Comparison of ENCODE assay signal across 8 mouse cellular contexts in the genomic region with DNA sequence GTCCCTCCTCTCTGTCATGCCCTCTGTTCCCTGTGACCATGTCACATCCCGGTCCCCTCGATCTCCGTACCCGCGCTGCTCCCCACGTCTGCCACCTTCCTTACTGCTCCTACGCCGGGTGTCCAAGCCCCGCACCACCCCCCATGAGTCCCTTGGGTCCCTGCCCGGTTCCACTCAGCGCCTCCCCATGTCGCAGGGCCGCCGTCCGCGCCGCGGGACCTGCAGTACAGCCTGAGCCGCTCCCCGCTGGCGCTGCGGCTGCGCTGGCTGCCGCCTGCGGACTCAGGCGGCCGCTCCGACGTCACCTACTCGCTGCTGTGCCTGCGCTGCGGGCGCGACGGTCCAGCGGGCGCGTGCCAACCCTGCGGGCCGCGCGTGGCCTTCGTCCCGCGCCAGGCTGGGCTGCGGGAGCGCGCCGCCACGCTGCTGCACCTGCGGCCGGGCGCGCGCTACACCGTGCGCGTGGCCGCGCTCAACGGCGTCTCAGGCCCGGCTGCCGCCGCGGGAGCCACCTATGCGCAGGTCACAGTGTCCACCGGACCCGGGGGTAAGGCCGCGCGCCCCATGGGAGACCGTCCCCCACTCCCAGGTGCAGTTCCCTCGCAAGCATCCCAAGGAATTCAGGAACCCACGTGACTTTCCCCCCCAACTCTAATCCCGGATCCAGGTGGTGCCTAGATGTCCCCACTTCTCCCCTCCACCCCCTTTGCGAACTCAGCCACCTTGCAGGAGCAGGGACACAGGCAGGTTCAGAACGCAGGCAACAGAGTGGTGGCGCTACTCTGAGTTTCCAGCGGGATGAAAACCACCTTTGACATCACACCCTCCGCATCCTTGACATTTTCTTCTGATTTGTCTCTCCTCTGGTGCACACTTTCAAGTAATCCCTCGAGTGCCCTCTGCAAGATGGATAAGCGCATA. TPM values are rescaled to one million over a fixed set of nuclear protein-coding genes. Genes with fewer than 3 reads are reported as not detected.
DNase-seq lines count a peak whose midpoint lies in the region; ATAC-seq and TF ChIP-seq lines count a peak whose summit lies in the region.

No protein-coding gene starts in this region.

- no peak overlapping the region for H3K9ac ChIP-seq in heart, embryonic 11.5 days (ENCODE audit: low read depth, low read length)
- H3K9ac ChIP-seq in forebrain, embryonic 13.5 days = peak overlapping the region; percentile 60
- peak overlapping the region; percentile 66 for H3K9ac ChIP-seq in midbrain, postnatal 0 days (replicated peaks; ENCODE audit: low read length, poor library complexity, severe bottlenecking)

- intact Hi-C loops in gastrocnemius, postnatal 14 days (cut with DNase I; ENCODE audit: low total_unique reads) = no loop called here

- H3K4me2 ChIP-seq in heart, embryonic 11.5 days = peak overlapping the region; percentile 87
- H3K4me2 ChIP-seq in forebrain, embryonic 13.5 days = peak overlapping the region; percentile 81
- H3K4me2 ChIP-seq in midbrain, postnatal 0 days (ENCODE audit: low read depth, low read length, poor library complexity, severe bottlenecking) = peak overlapping the region; percentile 72

- no peaks in the 10 kb centered on the region for H3K9me3 ChIP-seq in heart, embryonic 11.5 days (replicated peaks; ENCODE audit: control insufficient read depth, low read length)
- no peaks in the 10 kb centered on the region for H3K9me3 ChIP-seq in forebrain, embryonic 13.5 days (replicated peaks)
- no peaks in the 10 kb centered on the region for H3K9me3 ChIP-seq in midbrain, postnatal 0 days (ENCODE audit: low read length)

- H3K27me3 ChIP-seq in heart, embryonic 11.5 days (ENCODE audit: control insufficient read depth, insufficient read depth, low read length) = peaks cover 76% of the 10 kb centered on the region
- H3K27me3 ChIP-seq in forebrain, embryonic 13.5 days = peaks cover 64% of the 10 kb centered on the region
- H3K27me3 ChIP-seq in midbrain, postnatal 0 days (ENCODE audit: insufficient read depth, low read length) = no peaks in the 10 kb centered on the region; the same call in 1 of the 2 replicates

- ATAC-seq in heart, embryonic 11.5 days (replicated peaks; ENCODE audit: insufficient number of reproducible peaks, low FRiP score, low TSS enrichment) = no peak
- ATAC-seq in forebrain, embryonic 13.5 days = peak; percentile 48
- ATAC-seq in midbrain, postnatal 0 days (ENCODE audit: low FRiP score) = peak; percentile 76

- no peaks in the 10 kb centered on the region for H3K36me3 ChIP-seq in heart, embryonic 11.5 days (ENCODE audit: control insufficient read depth, insufficient read depth, low read length)
- no peaks in the 10 kb centered on the region for H3K36me3 ChIP-seq in forebrain, embryonic 13.5 days (ENCODE audit: poor library complexity, severe bottlenecking)
- H3K36me3 ChIP-seq in midbrain, postnatal 0 days (ENCODE audit: insufficient read depth, low read length) = no peaks in the 10 kb centered on the region

- no peak overlapping the region for H3K27ac ChIP-seq in heart, embryonic 11.5 days (ENCODE audit: low read depth, low read length)
- no peak overlapping the region for H3K27ac ChIP-seq in forebrain, embryonic 13.5 days
- H3K27ac ChIP-seq in midbrain, postnatal 0 days (ENCODE audit: low read depth, low read length) = peak overlapping the region; percentile 38; the same call in 1 of the 2 replicates

- H3K4me3 ChIP-seq in heart, embryonic 11.5 days (ENCODE audit: low read depth, low read length) = peak overlapping the region; percentile 48
- H3K4me3 ChIP-seq in forebrain, embryonic 13.5 days = peak overlapping the region; percentile 50
- peak overlapping the region; percentile 49 for H3K4me3 ChIP-seq in midbrain, postnatal 0 days (ENCODE audit: low read depth, low read length)

- WGBS in heart, embryonic 11.5 days (ENCODE audit: insufficient replicate concordance) = 2% methylated on average over 83 of the region's 83 CpGs
- 1% methylated on average over 77 of the region's 83 CpGs for WGBS in forebrain, embryonic 13.5 days
- 2% methylated on average over 70 of the region's 83 CpGs for WGBS in midbrain, postnatal 0 days

- TF ChIP-seq CTCF in midbrain, postnatal 0 days (IDR thresholded peaks at IDR 0.05) = peak; percentile 53

- H3K4me1 ChIP-seq in heart, embryonic 11.5 days (ENCODE audit: control insufficient read depth, insufficient read depth, low read length) = peaks cover 7% of the 10 kb centered on the region; the same call in 1 of the 2 replicates
- H3K4me1 ChIP-seq in forebrain, embryonic 13.5 days = peaks cover 28% of the 10 kb centered on the region
- 0 out of 2 replicates have a peak, but pooled peaks cover 3% of the 10 kb centered on the region for H3K4me1 ChIP-seq in midbrain, postnatal 0 days (ENCODE audit: insufficient read depth, low read length)

- DNase-seq in heart, adult 8-10 months (ENCODE audit: low spot score) = no peak
- DNase-seq in adrenal gland, postnatal 36 days = peak; percentile 28 to 48
- peak; percentile 65 to 84 for DNase-seq in left cerebral cortex, adult 18-20 months (ENCODE audit: low spot score in 2 of 2)
- peak; percentile 78 for DNase-seq in midbrain, postnatal 0 days (ENCODE audit: low spot score)
- DNase-seq in gastrocnemius, postnatal 14 days = no peak
- DNase-seq in spleen, postnatal 4 days (ENCODE audit: low spot score in 2 of 2) = no peak

RNA-seq across cellular contexts. Expression of a gene that starts 14.1 kb away (rescaled TPM):
- polyA plus RNA-seq in heart, embryonic 11.5 days (2014; fragmentation: Nextera tagmentation; extraction: Ambion mirVana) = not detected in 2 replicates
- not detected for total RNA-seq in heart, adult 8-10 months (2022)
- 1 to 10 TPM; 2.4 to 3.3 TPM for total RNA-seq in adrenal gland, postnatal 36 days (2021)
- 0.94 and 1.2 TPM in 2 replicates for polyA plus RNA-seq in forebrain, embryonic 13.5 days (2015; fragmentation: Nextera tagmentation; extraction: Ambion mirVana)
- 10 to 100 TPM; 44.4 to 46.0 TPM for total RNA-seq in left cerebral cortex, adult 18-20 months (2021)
- total RNA-seq in midbrain, postnatal 0 days (2014; rRNA removed) = 43.4 and 50.1 TPM in 2 replicates
- 14.8 and 15.3 TPM in 2 replicates for polyA plus RNA-seq in midbrain, postnatal 0 days (2015; fragmentation: Nextera tagmentation; extraction: Ambion mirVana)
- not detected for total RNA-seq in gastrocnemius, postnatal 14 days (2021)

RNA-seq across cellular contexts. Expression of a gene that starts 32.8 kb away (rescaled TPM):
- polyA plus RNA-seq in heart, embryonic 11.5 days (2014; fragmentation: Nextera tagmentation; extraction: Ambion mirVana) = 0.13 and 0.21 TPM in 2 replicates
- total RNA-seq in heart, adult 8-10 months (2022) = 1 to 10 TPM in 1 of 4 experiments, under 1 TPM in 3; 0.54 to 1.0 (median 0.69) TPM
- 1 to 10 TPM; 3.8 to 4.4 TPM for total RNA-seq in adrenal gland, postnatal 36 days (2021)
- polyA plus RNA-seq in forebrain, embryonic 13.5 days (2015; fragmentation: Nextera tagmentation; extraction: Ambion mirVana) = 5.1 and 5.7 TPM in 2 replicates
- total RNA-seq in left cerebral cortex, adult 18-20 months (2021) = 10 to 100 TPM; 53.8 to 55.5 TPM
- 43.7 and 50.5 TPM in 2 replicates for total RNA-seq in midbrain, postnatal 0 days (2014; rRNA removed)
- polyA plus RNA-seq in midbrain, postnatal 0 days (2015; fragmentation: Nextera tagmentation; extraction: Ambion mirVana) = 9.4 and 9.5 TPM in 2 replicates
- under 1 TPM; 0.16 TPM for total RNA-seq in gastrocnemius, postnatal 14 days (2021)

RNA-seq across cellular contexts. Expression of a gene that starts 42.1 kb away (rescaled TPM):
- 3.2 and 5.4 TPM in 2 replicates for polyA plus RNA-seq in heart, embryonic 11.5 days (2014; fragmentation: Nextera tagmentation; extraction: Ambion mirVana)
- 10 to 100 TPM in 1 of 4 experiments, 1 to 10 TPM in 3; 5.8 to 11.1 (median 8.7) TPM for total RNA-seq in heart, adult 8-10 months (2022)
- total RNA-seq in adrenal gland, postnatal 36 days (2021) = 10 to 100 TPM in 1 of 2 experiments, 1 to 10 TPM in 1; 9.8 to 17.9 TPM
- polyA plus RNA-seq in forebrain, embryonic 13.5 days (2015; fragmentation: Nextera tagmentation; extraction: Ambion mirVana) = 13.9 and 16.3 TPM in 2 replicates
- 10 to 100 TPM; 17.5 to 19.3 TPM for total RNA-seq in left cerebral cortex, adult 18-20 months (2021)
- 15.6 and 21.7 TPM in 2 replicates for total RNA-seq in midbrain, postnatal 0 days (2014; rRNA removed)
- 8.9 and 9.3 TPM in 2 replicates for polyA plus RNA-seq in midbrain, postnatal 0 days (2015; fragmentation: Nextera tagmentation; extraction: Ambion mirVana)
- total RNA-seq in gastrocnemius, postnatal 14 days (2021) = 1 to 10 TPM; 5.9 to 7.3 TPM

RNA-seq across cellular contexts. Expression of a gene that starts 43.8 kb away (rescaled TPM):
- 41.4 and 46.3 TPM in 2 replicates for polyA plus RNA-seq in heart, embryonic 11.5 days (2014; fragmentation: Nextera tagmentation; extraction: Ambion mirVana)
- 10 to 100 TPM; 18.2 to 23.5 (median 21.0) TPM for total RNA-seq in heart, adult 8-10 months (2022)
- 10 to 100 TPM; 43.4 to 49.2 TPM for total RNA-seq in adrenal gland, postnatal 36 days (2021)
- polyA plus RNA-seq in forebrain, embryonic 13.5 days (2015; fragmentation: Nextera tagmentation; extraction: Ambion mirVana) = 59.2 and 63.6 TPM in 2 replicates
- total RNA-seq in left cerebral cortex, adult 18-20 months (2021) = 10 to 100 TPM; 73.1 to 75.8 TPM
- total RNA-seq in midbrain, postnatal 0 days (2014; rRNA removed) = 163 and 181 TPM in 2 replicates
- polyA plus RNA-seq in midbrain, postnatal 0 days (2015; fragmentation: Nextera tagmentation; extraction: Ambion mirVana) = 135 and 141 TPM in 2 replicates
- total RNA-seq in gastrocnemius, postnatal 14 days (2021) = 10 to 100 TPM; 20.2 to 21.4 TPM

RNA-seq across cellular contexts. Expression of a gene that starts 44.3 kb away (rescaled TPM):
- 25.4 and 28.0 TPM in 2 replicates for polyA plus RNA-seq in heart, embryonic 11.5 days (2014; fragmentation: Nextera tagmentation; extraction: Ambion mirVana)
- total RNA-seq in heart, adult 8-10 months (2022) = 10 to 100 TPM; 20.8 to 22.5 (median 22.0) TPM
- total RNA-seq in adrenal gland, postnatal 36 days (2021) = 10 to 100 TPM; 47.0 to 50.6 TPM
- 45.8 and 51.4 TPM in 2 replicates for polyA plus RNA-seq in forebrain, embryonic 13.5 days (2015; fragmentation: Nextera tagmentation; extraction: Ambion mirVana)
- 10 to 100 TPM; 38.3 to 39.3 TPM for total RNA-seq in left cerebral cortex, adult 18-20 months (2021)
- total RNA-seq in midbrain, postnatal 0 days (2014; rRNA removed) = 54.5 and 78.4 TPM in 2 replicates
- polyA plus RNA-seq in midbrain, postnatal 0 days (2015; fragmentation: Nextera tagmentation; extraction: Ambion mirVana) = 48.9 and 55.7 TPM in 2 replicates
- 1 to 10 TPM; 7.9 to 8.4 TPM for total RNA-seq in gastrocnemius, postnatal 14 days (2021)

Comparison
In these comparisons a context has a peak if more than half of its experiments do, and no peak if none do; other contexts are left out.
1. DNase-seq: peak in adrenal gland, postnatal 36 days (2 of 2), left cerebral cortex, adult 18-20 months (2 of 2) and midbrain, postnatal 0 days (single experiment); none in heart, adult 8-10 months (single experiment), gastrocnemius, postnatal 14 days (single experiment) and spleen, postnatal 4 days (0 of 2).
2. RNA of a gene that starts 14.1 kb away (total RNA-seq): 44.4 to 46.0 TPM in left cerebral cortex, adult 18-20 months and 43.4 to 50.1 TPM in midbrain, postnatal 0 days; 2.4 to 3.3 TPM in adrenal gland, postnatal 36 days, not detected in gastrocnemius, postnatal 14 days and not detected in heart, adult 8-10 months; every median in the first group is over 10 times any median in the second.
3. Peak in every context shown above with its lines, with median percentiles within 50 percentile points of each other: H3K4me2 ChIP-seq and H3K4me3 ChIP-seq.